Mouse (Mus musculus) hindbrain, embryonic 16.5 days (tissue): ENCODE measurements at regions not wholly inside any gene's neighbourhood (a gene's known extent, or its start where the extent isn't known, plus 50 kb on each side); places are given as distances from the start of the nearest gene placed in this dataset.
A peak's percentile ranks its signal among the peaks of the same experiment; 100 is the strongest.

Experiments
- ATAC-seq: fragments of 200-750 bp; cut with Nextera tagmentation; 2 replicates; pipeline ENCODE4 v1.8.0; 2017; ENCODE audit warnings: moderate TSS enrichment, moderate library complexity
- H3K27ac ChIP-seq: fragments of 300-500 bp; sonication (generic); 2 replicates; pipeline ENCODE4 v1.5.1; 2014; ENCODE audit warnings: low read depth, mild to moderate bottlenecking, control low read depth, low read length, moderate library complexity
- H3K27me3 ChIP-seq: fragments of 300-500 bp; sonication (generic); replicated peaks from 2 replicates; pipeline ENCODE4 v1.6.1; 2014; ENCODE audit warnings: low read length; ENCODE audit not compliant: control insufficient read depth, insufficient read depth
- H3K36me3 ChIP-seq: fragments of 300-500 bp; sonication (generic); 2 replicates; pipeline ENCODE4 v1.6.1; 2014; ENCODE audit warnings: mild to moderate bottlenecking, low read length, moderate library complexity, mixed read lengths; ENCODE audit not compliant: control insufficient read depth, insufficient read depth
- H3K4me1 ChIP-seq: fragments of 300-500 bp; sonication (generic); 2 replicates; pipeline ENCODE4 v1.6.1; 2014; ENCODE audit warnings: low read depth, low read length; ENCODE audit not compliant: control insufficient read depth, insufficient read depth
- H3K4me2 ChIP-seq: fragments of 300-500 bp; sonication (generic); 2 replicates; pipeline ENCODE4 v1.6.1; 2014; ENCODE audit warnings: mild to moderate bottlenecking, low read length, control low read depth, moderate library complexity
- H3K4me3 ChIP-seq: fragments of 300-500 bp; sonication (generic); 2 replicates; pipeline ENCODE4 v1.5.1; 2014; ENCODE audit warnings: mild to moderate bottlenecking, low read length, control low read depth, moderate library complexity
- H3K9ac ChIP-seq: fragments of 300-500 bp; sonication (generic); 2 replicates; pipeline ENCODE4 v1.6.1; 2014; ENCODE audit warnings: low read depth, mild to moderate bottlenecking, control low read depth, low read length, moderate library complexity
- H3K9me3 ChIP-seq: fragments of 300-500 bp; sonication (generic); 2 replicates; pipeline ENCODE4 v1.6.1; 2014; ENCODE audit warnings: mild to moderate bottlenecking, low read length, moderate library complexity; ENCODE audit not compliant: control insufficient read depth
- WGBS: fragments of 180-500 bp; shearing (Covaris S2); extraction: QIAGEN DNeasy Blood & Tissue Kit; methylation state at CpG from one replicate; pipeline ENCODE4 v1.1.7; 2014; 5-methylcytosine and 5-hydroxymethylcytosine counted together

- H3K9ac ChIP-seq: no peak overlapping the region
- H3K27me3 ChIP-seq: no peaks in the 10 kb centered on the region
- ATAC-seq: no peak
- H3K36me3 ChIP-seq: no peaks in the 10 kb centered on the region
- H3K4me3 ChIP-seq: no peak overlapping the region
- WGBS: 88% methylated on average over 5 of the region's 5 CpGs
- no peak overlapping the region for H3K27ac ChIP-seq
- no peak overlapping the region for H3K4me2 ChIP-seq
- H3K4me1 ChIP-seq: no peaks in the 10 kb centered on the region
- no peaks in the 10 kb centered on the region for H3K9me3 ChIP-seq
These were observed 216.9 kb upstream of the Mettl25 start for GRCm38 (mm10) chr10:106058050-106058449.

GRCm38 (mm10) chr10:106038497-106038896 is 197.3 kb upstream of the Mettl25 start:
- ATAC-seq: no peak
- Histone ChIP-seq H3K4me3 (no peak overlapping the region), H3K9me3 (no peaks in the 10 kb centered on the region), H3K27me3 (no peaks in the 10 kb centered on the region), H3K27ac (no peak overlapping the region), H3K9ac (no peak overlapping the region), H3K4me1 (no peaks in the 10 kb centered on the region), H3K36me3 (no peaks in the 10 kb centered on the region), H3K4me2 (no peak overlapping the region)
- 86% methylated on average over 1 of the region's 1 CpGs for WGBS

GRCm38 (mm10) chr10:106038033-106038432 is 196.9 kb upstream of the Mettl25 start:
- 92% methylated on average over 2 of the region's 2 CpGs for WGBS
- Histone ChIP-seq H3K27me3 (no peaks in the 10 kb centered on the region), H3K9me3 (no peaks in the 10 kb centered on the region), H3K4me2 (no peak overlapping the region), H3K9ac (no peak overlapping the region), H3K4me1 (no peaks in the 10 kb centered on the region), H3K36me3 (no peaks in the 10 kb centered on the region), H3K27ac (no peak overlapping the region), H3K4me3 (no peak overlapping the region)
- no peak for ATAC-seq

GRCm38 (mm10) chr10:106033416-106033815 is 192.2 kb upstream of the Mettl25 start:
- Histone ChIP-seq H3K9me3 (no peaks in the 10 kb centered on the region), H3K9ac (no peak overlapping the region), H3K36me3 (no peaks in the 10 kb centered on the region), H3K4me3 (no peak overlapping the region), H3K27ac (no peak overlapping the region), H3K27me3 (no peaks in the 10 kb centered on the region), H3K4me2 (no peak overlapping the region), H3K4me1 (no peaks in the 10 kb centered on the region)
- no peak for ATAC-seq
- 66% methylated on average over 4 of the region's 4 CpGs for WGBS

GRCm38 (mm10) chr10:106024648-106025047 is 183.5 kb upstream of the Mettl25 start:
- no peak overlapping the region for H3K27ac ChIP-seq
- no peaks in the 10 kb centered on the region for H3K27me3 ChIP-seq
- WGBS: 47% methylated on average over 1 of the region's 1 CpGs
- peaks cover 3% of the 10 kb centered on the region; the same call in 1 of the 2 replicates for H3K4me1 ChIP-seq
- no peak overlapping the region for H3K4me3 ChIP-seq
- no peak overlapping the region for H3K4me2 ChIP-seq
- no peaks in the 10 kb centered on the region for H3K9me3 ChIP-seq
- ATAC-seq: peak; percentile 64
- H3K9ac ChIP-seq: no peak overlapping the region
- H3K36me3 ChIP-seq: no peaks in the 10 kb centered on the region

- no peak for ATAC-seq
- no peaks in the 10 kb centered on the region for H3K9me3 ChIP-seq
- H3K9ac ChIP-seq: no peak overlapping the region
- no peaks in the 10 kb centered on the region for H3K36me3 ChIP-seq
- no peaks in the 10 kb centered on the region for H3K27me3 ChIP-seq
- no peak overlapping the region for H3K4me2 ChIP-seq
- H3K4me3 ChIP-seq: no peak overlapping the region
- WGBS: 64% methylated on average over 9 of the region's 9 CpGs
- H3K27ac ChIP-seq: no peak overlapping the region
- H3K4me1 ChIP-seq: peaks cover 3% of the 10 kb centered on the region; the same call in 1 of the 2 replicates
These were observed 182.5 kb upstream of the Mettl25 start for GRCm38 (mm10) chr10:106023639-106024215.

- Histone ChIP-seq H3K36me3 (no peaks in the 10 kb centered on the region), H3K27me3 (no peaks in the 10 kb centered on the region), H3K27ac (no peak overlapping the region), H3K9ac (no peak overlapping the region), H3K4me3 (no peak overlapping the region), H3K4me2 (no peak overlapping the region), H3K4me1 (no peaks in the 10 kb centered on the region), H3K9me3 (0 out of 2 replicates have a peak, but pooled peaks cover 4% of the 10 kb centered on the region)
- ATAC-seq: no peak
- 95% methylated on average over 1 of the region's 1 CpGs for WGBS
These were observed 174.8 kb upstream of the Mettl25 start for GRCm38 (mm10) chr10:106015965-106016364.

- Histone ChIP-seq H3K27me3 (no peaks in the 10 kb centered on the region), H3K4me2 (no peak overlapping the region), H3K36me3 (no peaks in the 10 kb centered on the region), H3K4me3 (no peak overlapping the region), H3K27ac (no peak overlapping the region), H3K9ac (no peak overlapping the region), H3K4me1 (no peaks in the 10 kb centered on the region), H3K9me3 (0 out of 2 replicates have a peak, but pooled peaks cover 4% of the 10 kb centered on the region)
- no peak for ATAC-seq
- 80% methylated on average over 1 of the region's 1 CpGs for WGBS
These were observed 174.3 kb upstream of the Mettl25 start for GRCm38 (mm10) chr10:106015436-106015835.

- no peak overlapping the region for H3K9ac ChIP-seq
- no peak overlapping the region for H3K27ac ChIP-seq
- H3K9me3 ChIP-seq: no peaks in the 10 kb centered on the region
- H3K4me3 ChIP-seq: no peak overlapping the region
- no peak overlapping the region for H3K4me2 ChIP-seq
- H3K4me1 ChIP-seq: no peaks in the 10 kb centered on the region
- 34% methylated on average over 2 of the region's 2 CpGs for WGBS
- no peaks in the 10 kb centered on the region for H3K27me3 ChIP-seq
- peak; percentile 52; the same call in 1 of the 2 replicates for ATAC-seq
- H3K36me3 ChIP-seq: no peaks in the 10 kb centered on the region
These were observed 169.0 kb upstream of the Mettl25 start for GRCm38 (mm10) chr10:106010131-106010530.

- no peaks in the 10 kb centered on the region for H3K9me3 ChIP-seq
- no peak overlapping the region for H3K9ac ChIP-seq
- no peak overlapping the region for H3K4me3 ChIP-seq
- no peak overlapping the region for H3K27ac ChIP-seq
- no peak overlapping the region for H3K4me2 ChIP-seq
- ATAC-seq: no peak
- WGBS: 89% methylated on average over 4 of the region's 4 CpGs
- H3K36me3 ChIP-seq: no peaks in the 10 kb centered on the region
- no peaks in the 10 kb centered on the region for H3K4me1 ChIP-seq
- H3K27me3 ChIP-seq: no peaks in the 10 kb centered on the region
These were observed 166.2 kb upstream of the Mettl25 start for GRCm38 (mm10) chr10:106007331-106007730.
